Mouse (Mus musculus) stomach, postnatal 0 days (tissue): ENCODE data around the gene Cfap46.

Experiments used
- CTCF ChIP-seq: IDR thresholded peaks from 2 replicates; pipeline ENCODE4 v1.5.1; 2016; ENCODE audit warnings: antibody characterized with exemption, low read depth, mild to moderate bottlenecking, moderate library complexity
- EP300 ChIP-seq: optimal IDR thresholded peaks from 2 replicates; pipeline ENCODE3; 2016; ENCODE audit warnings: antibody characterized with exemption

DNA sequence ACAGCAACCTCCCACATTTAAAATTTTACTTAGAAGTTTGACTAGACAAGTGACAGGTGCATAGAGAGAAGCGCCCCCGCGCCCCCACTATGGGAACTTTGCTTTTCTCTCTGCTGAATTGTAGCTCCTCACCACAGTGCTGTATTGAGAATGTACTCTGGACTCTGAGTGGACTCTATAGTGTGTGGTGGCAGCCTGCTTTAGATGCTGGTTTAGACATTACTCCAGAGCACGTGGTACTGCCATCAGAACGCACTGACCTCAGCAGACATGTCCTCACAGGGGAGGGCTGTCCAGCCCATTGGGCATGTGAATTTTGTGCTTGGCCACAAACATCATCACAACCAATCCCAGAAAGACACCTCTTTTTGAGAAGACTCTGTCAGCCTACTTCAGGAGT lies 112.8 kb downstream of the Cfap46 start:
- TF ChIP-seq CTCF (no peak), EP300 (no peak)
